Mouse (Mus musculus) ES-Bruce4 (cell line): ENCODE results near the gene Sox2.

ENCODE experiments used
- CTCF ChIP-seq: IDR thresholded peaks from one replicate; pipeline ENCODE4 v1.8.1; 2011; ENCODE audit warnings: low read depth, low read length
- POLR2A ChIP-seq: IDR thresholded peaks from one replicate; pipeline ENCODE4 v1.8.1; 2011; ENCODE audit warnings: low read length; ENCODE audit not compliant: insufficient read depth

DNA sequence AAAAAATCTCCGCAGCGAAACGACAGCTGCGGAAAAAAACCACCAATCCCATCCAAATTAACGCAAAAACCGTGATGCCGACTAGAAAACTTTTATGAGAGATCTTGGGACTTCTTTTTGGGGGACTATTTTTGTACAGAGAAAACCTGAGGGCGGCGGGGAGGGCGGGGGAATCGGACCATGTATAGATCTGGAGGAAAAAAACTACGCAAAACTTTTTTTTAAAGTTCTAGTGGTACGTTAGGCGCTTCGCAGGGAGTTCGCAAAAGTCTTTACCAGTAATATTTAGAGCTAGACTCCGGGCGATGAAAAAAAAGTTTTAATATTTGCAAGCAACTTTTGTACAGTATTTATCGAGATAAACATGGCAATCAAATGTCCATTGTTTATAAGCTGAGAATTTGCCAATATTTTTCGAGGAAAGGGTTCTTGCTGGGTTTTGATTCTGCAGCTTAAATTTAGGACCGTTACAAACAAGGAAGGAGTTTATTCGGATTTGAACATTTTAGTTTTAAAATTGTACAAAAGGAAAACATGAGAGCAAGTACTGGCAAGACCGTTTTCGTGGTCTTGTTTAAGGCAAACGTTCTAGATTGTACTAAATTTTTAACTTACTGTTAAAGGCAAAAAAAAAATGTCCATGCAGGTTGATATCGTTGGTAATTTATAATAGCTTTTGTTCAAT is 1.4 kb downstream of the Sox2 start:
- no peak for TF ChIP-seq POLR2A
- no peak for TF ChIP-seq CTCF
